Mouse (Mus musculus): Measurements from ENCODE around the gene Gm11273.
"Not testable (repeated sequence)": the region's sequence is repeated elsewhere in the genome, so short reads cannot be mapped to it uniquely, and the experiment has no call there.

Gene Gm11273

DNA sequence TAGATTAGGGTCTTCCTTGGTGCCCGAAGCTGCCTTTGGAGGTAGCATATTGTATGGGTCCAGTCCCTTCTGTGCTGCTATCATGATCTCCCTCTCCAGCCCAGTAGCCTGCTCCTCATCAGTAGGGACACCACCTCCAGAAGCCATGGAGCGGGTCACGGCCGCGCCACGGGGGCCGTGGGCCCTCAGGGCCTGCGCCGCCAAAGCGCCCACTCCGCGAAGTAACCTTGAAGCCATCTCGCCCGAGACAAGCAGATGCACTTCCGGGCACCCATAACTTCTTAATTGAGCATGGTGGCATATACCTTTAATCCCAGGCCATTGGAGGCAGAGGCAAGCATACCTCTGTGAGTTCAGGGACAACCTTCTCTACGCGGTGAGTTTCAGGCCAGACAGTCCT, at the start of gene Gm11273:
TSS of gene Gm11273 (minus strand) at position 237 of the 400 bp plus-strand sequence.
- DNase-seq (ENCODE audit: low spot score in 2 of 2) = not testable (repeated sequence)

DNA sequence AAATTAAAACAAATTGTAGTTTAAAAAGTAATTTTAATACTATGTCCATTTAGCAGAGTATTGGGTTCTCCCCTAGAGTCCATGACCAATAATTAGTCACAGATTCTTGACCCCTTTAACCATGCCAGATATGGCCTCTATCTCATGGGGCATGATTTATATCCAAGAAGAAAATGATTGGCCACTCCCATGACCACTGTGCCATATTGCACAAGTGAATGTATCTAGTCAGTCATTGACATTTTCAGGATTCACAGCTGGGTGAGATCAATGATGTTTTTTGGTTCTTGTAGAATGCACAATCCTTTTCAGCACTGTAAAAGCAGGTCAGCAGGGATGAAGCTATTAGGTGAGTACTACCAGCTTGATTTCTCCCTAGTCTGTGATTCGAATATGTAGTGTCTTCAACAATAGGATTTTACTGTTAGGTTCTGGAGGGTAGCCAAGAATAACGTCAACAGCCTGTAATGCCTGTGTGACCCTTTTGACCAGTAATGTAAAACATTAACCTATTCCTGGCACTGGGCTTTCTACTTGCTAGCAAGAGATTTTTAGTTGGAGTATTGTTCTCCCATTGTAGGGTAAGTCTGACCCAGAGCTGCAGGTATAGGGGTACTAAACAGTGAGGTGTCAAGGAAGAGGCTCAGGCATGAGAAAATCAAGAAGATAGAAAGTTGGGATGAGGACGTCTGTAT, 49.3 kb upstream of the Gm11273 start:
- DNase-seq (ENCODE audit: low spot score in 2 of 2) = no peak

DNA sequence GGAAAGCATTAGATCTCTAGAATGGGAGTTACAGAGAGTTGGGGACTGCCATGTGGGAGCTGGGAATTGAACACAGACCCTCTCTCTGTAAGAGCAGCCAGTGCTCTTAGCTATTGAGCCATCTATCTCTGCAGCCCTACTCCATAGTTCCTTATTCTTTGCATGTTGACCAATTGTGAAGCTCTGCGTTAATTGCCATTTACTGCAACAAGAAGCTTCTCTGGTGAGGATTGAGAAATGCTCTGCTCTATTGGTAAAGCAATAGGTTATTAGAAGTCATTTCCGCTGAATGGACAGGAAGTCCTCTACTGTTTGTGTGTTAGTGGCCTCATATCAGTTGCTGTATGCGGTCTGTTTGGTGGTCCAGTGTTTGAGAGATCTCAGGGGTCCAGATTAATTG, 48.3 kb upstream of the Gm11273 start:
- no peak for DNase-seq (ENCODE audit: low spot score in 2 of 2)

- DNase-seq (ENCODE audit: low spot score in 2 of 2) = no peak
Measured at GRCm38 (mm10) chr13:21542708-21543107, 41.5 kb upstream of the Gm11273 start, which contains the start of gene Olfr1366. Gene Olfr1366 (minus strand): TSS chr13:21542808.

DNA sequence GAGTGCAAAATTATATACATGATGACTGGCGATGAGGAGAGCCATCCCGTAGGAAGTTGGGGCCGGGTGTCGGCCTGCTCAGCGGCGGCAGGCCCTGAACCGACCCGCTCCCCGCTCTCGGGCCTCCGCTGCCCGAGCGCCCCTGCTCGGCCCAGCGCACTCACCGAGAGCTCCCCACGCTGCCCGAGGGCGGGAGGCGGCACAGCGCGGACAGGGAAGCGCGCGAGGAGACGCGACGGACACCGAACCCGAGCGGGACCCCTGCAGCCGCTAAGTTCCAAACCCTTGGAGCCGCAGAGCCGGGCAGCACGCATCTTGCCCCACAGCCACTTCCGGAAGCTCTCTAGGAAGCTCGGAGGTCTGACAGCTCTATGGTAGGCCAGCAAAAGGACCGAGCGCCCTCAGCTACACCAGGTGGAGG, 29.6 kb upstream of the Gm11273 start, which contains the start of gene Zkscan8:
TSS of gene Zkscan8 (minus strand) at position 340 of the 421 bp plus-strand sequence.
- DNase-seq (ENCODE audit: low spot score in 2 of 2) = peak; percentile 78 to 87

DNA sequence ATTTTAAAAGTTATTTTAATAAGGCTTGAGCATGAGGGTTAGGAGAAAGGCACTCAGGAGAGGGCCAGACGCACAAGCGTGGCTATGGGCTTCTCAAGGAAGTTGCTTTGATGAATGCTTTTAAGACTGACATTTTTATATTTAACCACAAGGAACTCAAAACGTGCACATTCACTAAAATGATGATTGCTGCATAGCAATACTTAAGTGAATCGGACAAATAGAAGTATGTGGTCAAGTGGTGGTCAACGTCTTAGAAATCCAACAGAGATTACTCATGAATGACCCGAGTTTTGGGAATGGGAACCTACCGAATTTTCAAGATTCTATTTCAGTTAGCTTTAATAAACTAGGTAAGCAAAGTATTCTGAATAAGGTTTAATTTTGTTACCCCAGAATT, 28.9 kb upstream of the Gm11273 start:
- no peak for DNase-seq (ENCODE audit: low spot score in 2 of 2)

GRCm38 (mm10) chr13:21506221-21506649, 5.0 kb upstream of the Gm11273 start:
- DNase-seq (ENCODE audit: low spot score in 2 of 2) = peak; percentile 68 to 76

GRCm38 (mm10) chr13:21502296-21502695, 1.1 kb upstream of the Gm11273 start:
- DNase-seq (ENCODE audit: low spot score in 2 of 2) = no peak

DNA sequence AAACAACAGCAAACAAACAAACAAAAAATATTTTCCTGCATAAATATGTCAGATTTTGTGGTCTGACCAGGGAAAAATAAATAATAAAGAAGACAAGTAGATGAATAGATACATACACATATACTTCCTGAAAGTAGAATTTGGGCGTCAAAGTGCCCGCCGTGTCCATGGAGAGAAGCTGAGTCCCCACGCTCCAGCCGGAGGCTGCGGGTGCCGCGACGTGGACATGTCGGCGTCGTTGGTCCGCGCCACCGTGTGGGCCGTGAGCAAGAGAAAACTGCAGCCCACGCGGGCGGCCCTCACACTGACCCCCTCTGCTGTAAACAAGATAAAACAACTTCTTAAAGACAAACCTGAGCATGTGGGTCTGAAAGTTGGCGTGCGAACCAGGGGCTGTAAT, 6.1 kb downstream of the Gm11273 start, which contains the start of gene AK157302:
TSS of gene AK157302 (plus strand) at position 144 of the 400 bp plus-strand sequence.
- peak in 1 of 2 experiments; percentile 36 for DNase-seq (ENCODE audit: low spot score in 2 of 2)

DNA sequence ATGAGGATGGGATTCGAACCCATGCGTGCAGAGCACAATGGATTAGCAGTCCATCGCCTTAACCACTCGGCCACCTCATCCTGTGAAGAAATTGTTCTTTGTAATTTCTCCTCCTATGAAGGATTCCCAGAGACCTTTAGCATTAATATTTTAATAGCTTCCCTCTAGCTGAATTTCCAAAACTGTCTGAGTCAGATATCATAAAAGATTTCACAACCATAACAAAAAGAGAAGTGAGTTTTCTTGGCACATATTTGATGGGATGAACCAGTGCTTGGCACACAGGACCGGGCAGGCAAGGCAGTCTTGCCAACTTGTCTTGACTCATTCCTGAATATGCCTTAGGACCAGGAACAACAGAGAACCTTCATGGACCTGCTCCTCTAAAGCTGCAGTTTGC, 8.4 kb downstream of the Gm11273 start:
- DNase-seq (ENCODE audit: low spot score in 2 of 2) = no peak

DNA sequence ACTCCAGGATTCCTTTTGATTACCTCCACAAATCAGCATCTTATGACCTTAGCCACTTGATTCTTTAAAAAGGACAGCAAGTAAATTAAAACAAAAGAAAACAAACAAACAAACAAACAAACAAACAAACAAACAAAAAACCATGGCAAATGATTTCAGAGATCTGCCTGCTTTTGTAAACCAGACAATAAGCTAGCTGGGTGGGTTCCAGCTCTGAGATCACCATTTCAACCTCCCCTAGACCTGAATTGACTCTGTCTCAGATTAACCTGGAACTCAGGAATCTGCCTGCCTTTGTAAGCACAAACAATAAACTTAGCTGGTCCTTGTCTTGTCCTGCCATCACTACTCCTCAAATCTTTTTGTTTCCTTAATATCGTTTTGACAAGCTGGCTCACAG, 14.3 kb downstream of the Gm11273 start:
- DNase-seq (ENCODE audit: low spot score in 2 of 2) = no peak

DNA sequence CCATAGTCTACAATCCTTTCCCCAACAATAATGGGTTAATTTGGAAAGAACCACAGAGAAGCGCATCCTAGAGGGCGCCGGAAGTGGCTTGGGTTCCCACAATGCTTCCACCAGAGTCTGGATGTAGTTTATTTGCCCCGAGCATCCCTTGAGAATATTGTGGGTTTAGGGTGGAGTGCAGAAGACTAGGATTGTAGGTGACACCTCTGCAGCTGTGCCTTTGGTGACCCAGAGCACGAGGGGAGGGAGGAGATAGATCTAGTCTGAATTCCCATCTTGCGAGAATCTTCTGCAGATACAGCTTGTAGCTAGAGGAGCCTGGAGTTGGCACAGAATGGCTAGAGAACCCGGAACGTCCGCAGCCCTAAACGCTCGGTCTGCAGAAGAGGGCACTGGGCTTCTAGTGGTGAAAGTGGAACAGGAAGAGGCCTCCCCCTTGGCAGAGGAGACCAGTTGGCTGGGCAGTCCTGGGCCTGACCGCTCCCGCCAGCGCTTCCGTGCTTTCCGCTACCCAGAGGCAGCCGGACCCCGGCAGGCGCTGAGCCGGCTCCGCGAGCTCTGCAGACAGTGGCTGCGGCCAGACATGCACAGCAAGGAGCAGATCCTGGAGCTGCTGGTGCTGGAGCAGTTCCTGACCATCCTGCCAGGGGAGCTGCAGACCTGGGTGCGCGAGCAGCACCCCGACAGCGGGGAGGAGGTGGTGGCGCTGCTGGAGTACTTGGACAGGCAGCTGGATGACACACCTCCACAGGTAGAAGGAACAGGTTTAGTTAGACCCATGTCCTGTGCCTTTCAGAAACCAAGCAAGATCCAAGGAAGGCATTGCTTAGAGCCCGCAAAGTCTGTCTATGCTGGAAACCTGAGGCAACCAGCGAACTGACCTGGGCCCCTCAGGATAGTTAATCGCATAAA, 22.2 kb downstream of the Gm11273 start, which contains the start of the genes Zkscan4 and Gm10065:
TSS of gene Zkscan4 (plus strand) at position 149 of the 912 bp plus-strand sequence.
TSS of gene Gm10065 (minus strand) at position 683 of the 912 bp plus-strand sequence.
- DNase-seq (ENCODE audit: low spot score in 2 of 2) = peak; percentile 5 to 18

- DNase-seq (ENCODE audit: low spot score in 2 of 2) = no peak
Measured at GRCm38 (mm10) chr13:21472427-21472826, 28.8 kb downstream of the Gm11273 start.

GRCm38 (mm10) chr13:21469097-21469496, 32.1 kb downstream of the Gm11273 start:
- no peak for DNase-seq (ENCODE audit: low spot score in 2 of 2)

DNA sequence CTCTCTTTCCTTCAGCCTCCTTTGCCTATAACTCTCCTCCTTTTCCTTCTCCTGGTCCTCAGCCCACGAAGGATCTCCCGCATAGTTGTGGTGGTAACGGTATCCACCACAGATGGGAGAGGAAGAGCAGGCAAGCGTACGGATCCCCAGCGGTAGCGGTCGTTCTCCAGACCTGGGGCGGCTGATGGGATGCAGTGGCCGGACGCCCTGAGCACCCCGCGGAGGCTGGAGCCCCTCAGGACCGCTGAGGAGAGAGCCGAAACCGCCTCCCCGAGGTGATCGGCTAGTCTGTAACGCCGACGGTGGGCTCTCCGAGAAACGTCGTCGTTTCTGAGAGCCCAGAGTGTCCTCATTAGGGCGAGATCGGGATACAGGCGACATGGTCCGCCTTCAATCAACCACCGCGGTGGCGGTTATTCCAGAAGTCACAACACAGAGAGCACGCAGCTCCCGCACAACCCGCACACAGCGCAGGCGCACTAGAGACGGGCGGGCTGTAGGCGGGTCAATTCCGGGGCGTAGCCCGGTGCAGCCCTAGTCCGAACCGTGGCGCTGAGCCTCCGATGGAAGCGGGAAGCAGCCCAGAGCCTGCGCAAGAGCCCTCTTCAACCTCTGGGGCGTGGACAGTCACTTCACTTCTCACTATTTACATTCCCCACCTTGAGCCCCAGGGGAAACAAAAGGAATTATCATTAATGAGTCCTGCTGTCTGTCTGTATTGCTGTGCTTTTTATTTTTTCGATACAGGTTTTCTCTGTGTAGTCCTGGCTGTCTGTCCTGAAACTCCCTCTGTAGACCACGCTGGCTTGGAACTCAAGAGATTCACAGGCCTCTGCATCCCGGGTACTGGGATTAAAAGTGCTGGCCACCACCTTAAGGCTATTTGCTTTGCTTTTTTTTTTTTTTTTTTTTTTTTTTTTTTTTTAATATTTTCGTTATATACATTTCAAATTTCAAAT, 32.9 kb downstream of the Gm11273 start, which contains the start of gene Nkapl:
TSS of gene Nkapl (minus strand) at position 449 of the 959 bp plus-strand sequence.
- peak; percentile 53 to 79 for DNase-seq (ENCODE audit: low spot score in 2 of 2)

- no peak for DNase-seq (ENCODE audit: low spot score in 2 of 2)
Measured at GRCm38 (mm10) chr13:21467336-21467735, 33.9 kb downstream of the Gm11273 start.

DNA sequence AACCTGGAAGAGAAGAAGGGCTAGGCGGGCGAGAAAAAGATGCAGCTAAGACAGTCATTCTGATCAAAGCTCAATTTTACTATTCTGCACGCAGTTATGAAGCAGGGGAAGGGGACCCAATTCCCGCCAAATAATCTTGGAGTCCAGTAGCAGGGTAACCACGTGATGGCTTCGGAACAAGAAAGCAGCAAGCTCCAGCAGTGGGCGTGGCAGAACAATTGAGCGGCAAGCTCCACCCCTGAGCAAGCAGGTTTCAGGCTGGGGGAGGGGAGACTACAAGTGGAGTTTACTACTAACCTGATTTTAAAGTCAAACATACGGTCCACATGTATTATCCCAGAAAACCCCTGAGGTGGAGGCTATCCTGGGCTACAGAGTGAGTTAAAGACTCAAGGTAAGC, 38.7 kb downstream of the Gm11273 start:
- DNase-seq (ENCODE audit: low spot score in 2 of 2) = not testable (repeated sequence)

GRCm38 (mm10) chr13:21456347-21456746, 44.9 kb downstream of the Gm11273 start:
- no peak for DNase-seq (ENCODE audit: low spot score in 2 of 2)

DNA sequence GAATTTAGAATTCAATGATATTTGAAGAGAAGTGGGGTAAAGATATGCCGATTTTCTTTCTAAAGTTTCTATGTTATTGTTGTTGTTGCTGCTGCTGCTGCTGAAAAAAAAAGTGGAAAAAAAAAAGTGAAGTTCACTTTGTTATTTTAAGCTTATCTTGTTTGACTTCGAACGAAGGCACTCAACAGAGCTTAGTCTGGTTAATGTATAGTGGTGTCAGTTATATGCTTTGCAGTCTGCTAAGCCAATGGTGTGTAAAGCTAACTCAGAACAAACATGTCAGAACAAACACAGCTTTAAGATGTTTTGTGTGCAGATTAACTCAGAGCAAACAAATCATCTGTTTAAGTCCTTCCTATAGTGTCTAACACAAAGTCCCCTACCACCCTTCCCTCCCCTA, 47.1 kb downstream of the Gm11273 start:
- no peak for DNase-seq (ENCODE audit: low spot score in 2 of 2)

GRCm38 (mm10) chr13:21453449-21453848, 47.8 kb downstream of the Gm11273 start, which contains the start of gene Zscan26:
Gene Zscan26 (minus strand): TSS chr13:21453730.
- DNase-seq (ENCODE audit: low spot score in 2 of 2) = peak; percentile 55 to 72

DNA sequence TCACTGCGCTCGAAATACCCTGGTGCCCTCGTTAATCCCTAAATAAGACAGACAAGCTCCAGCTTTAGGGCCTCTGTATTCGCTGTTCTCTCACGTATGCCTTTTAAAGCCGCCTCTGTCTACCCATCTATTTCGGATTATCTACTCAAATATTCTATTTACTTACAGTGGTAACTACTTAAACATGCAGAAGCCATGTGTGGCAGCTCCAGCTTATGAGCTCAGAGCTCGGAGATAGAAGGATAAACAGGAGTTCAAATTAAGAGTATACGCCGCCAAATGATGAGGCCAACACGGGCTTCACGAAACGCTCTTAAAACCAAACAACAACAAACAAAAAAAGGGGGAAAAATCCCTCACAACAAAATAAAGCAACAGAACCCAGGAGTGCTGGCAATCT, 48.2 kb downstream of the Gm11273 start:
- no peak for DNase-seq (ENCODE audit: low spot score in 2 of 2)

Measured in spleen, postnatal 10 days (tissue).